Mouse (Mus musculus) ovary, postnatal 14 days (tissue): Measurements from ENCODE around the gene Mrps14.

Source experiments
- DNase-seq: peaks from one replicate; pipeline ENCODE4 v3.0.0; 2022; ENCODE audit warnings: low spot score

The Mrps14 gene

DNA sequence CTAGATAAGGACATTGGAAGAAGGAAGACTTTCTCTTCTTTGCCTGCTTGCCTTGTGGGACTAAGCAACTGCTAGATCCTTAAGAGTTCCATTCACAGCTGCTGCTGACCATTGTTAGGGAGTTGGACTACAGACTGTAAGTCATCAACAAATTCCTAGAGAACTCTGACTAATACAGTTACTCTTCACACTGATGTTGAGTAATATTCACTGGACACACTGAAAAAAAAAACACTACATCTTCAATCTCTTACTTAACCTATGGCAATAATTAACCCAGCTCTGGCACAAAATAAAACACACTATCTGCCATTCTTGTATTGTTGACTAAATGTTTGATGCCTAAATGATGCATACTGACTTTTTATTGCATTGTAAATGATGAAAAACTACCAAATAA, 32.8 kb downstream of the Mrps14 start:
- no peak for DNase-seq

DNA sequence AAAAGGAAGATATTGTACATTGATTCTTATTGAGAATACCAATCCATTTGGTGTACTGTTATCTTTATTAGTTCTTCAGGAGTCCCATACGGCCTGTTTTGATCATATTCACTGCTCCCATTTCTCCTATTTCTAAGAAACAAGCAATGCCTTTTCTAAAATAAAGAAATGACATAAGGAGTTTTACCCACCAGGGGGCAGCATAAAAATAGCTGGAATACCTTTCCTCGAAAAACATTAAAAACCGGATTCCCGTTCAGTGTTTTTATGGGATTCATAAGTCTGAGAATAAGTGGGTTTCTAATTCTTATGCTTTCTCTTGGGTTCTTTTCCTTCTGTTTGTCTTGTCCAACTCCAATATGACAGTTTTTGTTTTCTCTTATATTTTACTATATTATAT, 36.0 kb downstream of the Mrps14 start:
- DNase-seq = peak; percentile 50

DNA sequence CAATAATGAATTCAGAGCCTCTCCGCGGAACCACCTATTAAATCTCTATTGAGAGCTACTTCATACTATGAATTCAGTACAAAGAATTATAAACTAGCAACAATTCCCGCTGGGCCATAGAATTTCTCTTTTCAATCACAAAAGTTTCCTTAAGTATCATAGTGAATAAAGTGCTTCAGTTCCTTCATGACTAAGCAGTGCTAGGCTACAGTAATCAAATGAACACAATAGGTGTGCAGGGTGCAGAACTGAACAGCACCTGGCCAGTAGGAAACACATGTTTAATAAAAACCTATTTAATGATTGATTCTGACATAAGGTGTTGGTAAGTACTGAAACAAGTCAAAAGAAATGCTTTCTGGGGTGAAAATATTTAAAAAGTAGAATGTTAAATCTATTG, 37.1 kb downstream of the Mrps14 start:
- no peak for DNase-seq

DNA sequence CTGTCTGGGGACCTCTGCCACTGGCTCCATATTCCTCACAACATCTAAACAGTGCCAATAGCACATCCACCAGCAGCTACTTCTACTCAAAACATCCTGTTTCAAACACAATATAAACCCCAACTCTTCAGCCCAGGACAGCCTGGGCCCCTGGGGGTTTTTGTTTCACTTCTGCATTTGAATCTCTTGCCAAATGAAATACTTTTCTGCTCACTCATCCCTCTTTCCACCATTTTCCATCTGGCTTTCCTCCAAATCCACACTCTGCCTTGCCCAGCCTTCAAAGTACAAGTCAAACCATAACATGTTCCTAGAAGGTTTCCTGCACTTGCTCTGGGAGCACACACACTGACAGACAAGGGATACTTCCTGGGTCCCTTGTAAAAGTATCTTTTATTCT, 38.9 kb downstream of the Mrps14 start:
- no peak for DNase-seq

DNA sequence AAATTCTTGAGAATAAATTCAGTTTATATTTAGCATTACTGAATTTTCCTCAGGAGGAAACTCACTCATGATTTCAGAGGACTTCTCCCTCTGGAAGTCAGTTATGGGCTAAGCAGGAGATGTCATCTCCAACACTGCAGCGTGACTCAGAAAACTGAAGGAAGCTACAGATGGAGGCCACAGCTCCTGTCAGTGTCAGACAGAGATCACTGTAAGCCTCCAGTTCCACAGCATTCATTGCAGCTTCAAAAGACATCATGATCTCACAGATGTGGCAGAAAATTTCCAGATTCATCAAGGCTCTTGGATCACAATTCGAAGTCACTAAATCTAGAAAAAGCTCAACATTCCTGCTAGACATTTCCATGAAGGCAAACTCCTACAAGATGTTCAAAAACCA, 43.0 kb downstream of the Mrps14 start:
- DNase-seq = no peak

DNA sequence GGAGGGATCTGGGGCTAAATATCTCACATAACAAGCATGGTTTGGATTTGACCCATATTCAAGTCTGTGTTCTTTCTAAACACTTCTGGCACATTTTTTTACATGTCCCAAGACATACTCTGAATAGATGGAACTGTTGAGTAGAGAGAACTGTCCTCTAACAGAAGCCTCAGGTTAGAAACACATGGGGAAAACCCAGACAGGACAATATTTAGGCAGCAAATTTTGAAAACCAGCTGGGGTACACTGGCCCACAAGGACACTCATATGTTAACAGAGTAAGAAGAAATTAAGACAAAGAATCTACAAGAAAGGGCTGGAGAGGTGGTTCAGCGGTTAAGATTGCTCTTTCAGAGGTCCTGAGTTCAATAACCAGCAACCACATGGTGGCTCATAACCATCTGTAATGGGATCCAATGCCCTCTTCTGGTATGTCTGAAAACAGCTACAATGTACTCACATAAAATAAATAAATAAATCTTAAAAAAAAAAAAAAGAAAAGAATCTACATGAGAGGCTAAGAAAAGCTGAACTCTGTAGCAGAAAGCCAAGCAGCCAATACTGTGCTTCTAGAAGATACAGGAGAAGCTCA, 43.9 kb downstream of the Mrps14 start:
- no peak for DNase-seq

DNA sequence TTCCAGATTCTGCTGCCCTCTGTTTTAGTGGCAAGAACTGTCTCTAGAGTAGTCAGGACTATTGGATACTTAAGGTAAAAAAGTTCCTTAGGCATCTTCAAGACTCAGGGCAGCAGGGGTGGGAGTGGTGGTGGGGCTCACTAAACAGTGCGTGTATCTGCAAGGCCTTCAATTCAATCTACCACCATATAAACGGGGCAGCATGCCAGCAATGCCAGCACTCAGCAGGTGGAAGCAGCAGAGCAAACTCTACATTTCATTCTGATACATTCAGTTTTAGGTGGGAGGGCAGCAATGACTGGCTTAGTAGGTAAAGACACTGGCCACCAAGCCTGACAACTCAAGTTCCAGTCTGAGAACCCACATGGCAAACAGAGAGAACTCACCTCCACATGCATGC, 45.1 kb downstream of the Mrps14 start:
- DNase-seq = no peak

DNA sequence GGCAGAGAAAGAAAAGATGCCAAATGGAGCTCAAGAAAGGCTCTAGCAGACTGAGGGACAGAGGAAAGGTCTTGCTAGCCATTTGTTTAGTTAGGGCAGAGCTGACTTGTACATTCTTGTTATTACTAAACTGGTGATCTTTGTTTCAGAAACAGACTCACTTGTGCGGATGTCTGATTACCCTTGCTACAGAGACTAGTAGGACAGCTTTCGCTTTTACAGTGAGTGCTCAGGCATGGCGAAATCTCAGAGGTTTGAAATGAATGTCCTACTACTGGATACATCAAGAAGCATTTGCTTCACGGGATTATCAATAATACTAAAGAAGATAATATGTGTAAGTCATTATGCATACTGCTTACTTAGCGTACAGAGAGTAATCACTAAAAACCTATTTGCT, 49.7 kb downstream of the Mrps14 start:
- no peak for DNase-seq

DNA sequence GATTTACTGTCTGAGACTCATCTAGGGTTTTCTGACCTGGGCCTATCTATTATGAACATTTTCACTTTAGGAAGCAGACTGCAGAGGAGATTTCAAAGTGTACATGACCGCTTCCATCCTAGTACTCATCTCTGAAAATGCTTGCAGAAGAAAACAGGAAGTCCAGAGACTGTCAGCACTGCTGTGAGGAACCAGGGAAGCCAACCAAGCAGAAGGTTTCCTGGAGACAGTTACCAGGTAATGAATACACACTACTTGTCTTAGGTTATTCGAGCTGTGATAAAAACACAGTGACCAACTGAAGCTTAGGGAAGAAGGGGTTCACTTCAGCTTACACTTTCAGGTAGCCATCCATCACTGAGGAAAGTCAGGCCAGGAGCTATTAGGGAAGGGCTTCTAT, 50.9 kb downstream of the Mrps14 start:
- no peak for DNase-seq

DNA sequence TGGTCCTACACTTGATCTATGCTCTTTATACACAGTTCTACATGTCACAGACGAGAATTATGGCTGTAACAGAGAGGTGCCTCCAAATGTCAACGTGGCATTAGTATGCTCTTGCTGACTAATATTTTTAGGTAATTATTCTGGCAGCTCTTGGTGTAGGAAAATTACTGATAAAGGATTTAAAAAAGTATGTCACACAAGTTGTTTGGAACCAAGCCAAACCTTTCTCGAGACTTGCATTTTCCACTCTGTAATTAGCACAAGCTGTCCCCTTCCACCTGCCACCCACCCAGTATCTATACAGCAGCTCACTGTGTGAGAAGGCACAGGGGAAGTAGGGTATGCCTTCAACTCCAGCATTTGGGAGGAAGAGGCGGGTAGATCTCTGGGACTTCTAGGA, 51.8 kb downstream of the Mrps14 start:
- no peak for DNase-seq

DNA sequence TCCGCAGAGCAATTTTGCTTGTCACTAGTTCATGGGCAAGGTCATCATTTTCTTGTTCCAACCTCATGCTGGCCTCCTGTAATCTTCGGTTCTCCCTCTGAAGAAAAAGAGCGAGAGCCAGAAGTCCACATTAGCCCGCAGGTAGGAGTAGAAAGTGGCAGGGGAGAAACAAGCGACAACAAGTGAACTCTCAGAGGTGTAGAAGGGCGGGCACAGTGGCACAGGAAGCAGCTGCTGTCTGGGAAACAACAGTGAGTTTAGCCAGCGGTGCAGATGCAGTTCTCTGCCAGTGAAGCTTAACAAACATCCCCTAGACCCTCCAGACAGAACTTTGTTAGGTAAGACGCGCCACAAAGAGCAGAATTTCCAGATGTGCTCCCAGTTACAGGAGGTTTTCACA, 52.5 kb downstream of the Mrps14 start:
- no peak for DNase-seq

DNA sequence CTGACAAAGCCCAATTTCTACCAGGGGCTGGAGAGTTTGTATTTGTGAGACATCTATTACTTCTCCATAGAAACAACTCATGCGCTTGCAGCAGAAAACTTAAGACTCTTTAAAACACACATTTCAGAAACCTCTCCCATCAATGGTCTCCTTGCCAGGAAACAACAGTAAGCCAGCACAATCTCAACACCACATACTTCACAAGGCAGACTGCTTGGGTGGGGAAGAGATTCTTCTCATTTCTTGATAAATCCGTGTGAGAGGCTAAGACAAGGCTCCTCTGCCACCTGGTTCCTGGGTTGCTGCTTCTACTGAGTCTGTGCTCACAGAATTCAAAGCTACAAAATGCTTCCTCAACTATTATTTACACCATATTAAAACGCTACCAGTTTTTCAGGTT, 54.8 kb downstream of the Mrps14 start:
- no peak for DNase-seq

DNA sequence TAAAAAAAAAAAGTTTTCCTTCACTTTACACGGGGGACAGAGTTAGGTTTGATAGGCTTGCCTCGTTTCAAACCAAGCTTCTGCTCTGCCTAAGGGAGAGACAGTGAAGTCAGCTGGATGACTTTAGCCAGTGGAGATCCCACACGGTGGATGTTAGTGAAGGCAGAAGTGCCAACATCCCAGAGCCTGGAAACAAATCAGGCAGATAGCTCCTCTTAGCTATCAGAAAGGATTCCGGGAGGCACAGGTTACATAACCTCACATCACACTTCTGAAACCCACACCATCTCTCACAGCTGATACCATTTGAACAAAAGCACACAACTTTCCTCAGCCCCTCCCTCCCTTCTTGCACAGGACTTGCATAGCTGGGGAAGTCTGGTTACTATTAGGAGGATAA, 55.8 kb downstream of the Mrps14 start:
- no peak for DNase-seq

DNA sequence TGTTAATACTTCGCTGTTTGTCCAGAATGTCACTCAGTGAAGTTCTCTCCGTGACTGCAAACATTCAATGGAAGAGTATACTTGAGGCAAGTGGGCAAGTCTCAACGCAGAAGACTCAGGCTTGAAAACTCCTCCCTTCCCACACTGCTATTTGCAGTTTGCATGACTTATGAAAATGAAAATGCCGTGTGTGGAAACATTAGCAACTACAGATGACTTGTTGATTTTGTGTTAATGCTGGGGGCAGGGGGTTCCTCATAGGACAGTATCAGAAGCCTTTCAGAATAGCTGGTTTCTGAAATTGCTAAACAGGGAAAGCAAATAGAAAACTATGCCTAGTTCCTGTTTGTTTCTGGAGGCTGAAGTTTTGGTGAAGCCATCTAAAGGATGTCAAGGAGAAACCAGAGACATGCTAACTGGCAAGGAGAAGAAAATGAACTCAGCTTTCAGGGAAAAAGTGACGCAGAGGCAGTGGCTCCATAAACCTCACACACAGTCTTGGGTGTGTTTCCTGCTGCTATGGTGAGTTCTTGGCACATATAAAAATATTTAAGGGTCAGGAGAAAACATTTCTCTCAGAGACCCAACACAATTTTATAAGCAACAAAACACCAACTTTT, 56.5 kb downstream of the Mrps14 start:
- no peak for DNase-seq
